Mouse (Mus musculus) urinary bladder, postnatal 4 days (tissue): ENCODE results near the gene D1Ertd622e.

Experiments
- DNase-seq, 2 experiments: peaks; one replicate each; pipeline ENCODE4 v3.0.0; 2021 to 2022; ENCODE audit warnings: low spot score in 2 of 2

D1Ertd622e gene

GRCm38 (mm10) chr1:97661406-97662241, at the start of gene D1Ertd622e:
Gene D1Ertd622e (minus strand): TSS chr1:97662074.
- DNase-seq, result peak; percentile 72 to 76

- no peak for DNase-seq
Observed at GRCm38 (mm10) chr1:97710520-97710919, 48.6 kb upstream of the D1Ertd622e start.

- no peak for DNase-seq
Observed at GRCm38 (mm10) chr1:97705389-97705788, 43.5 kb upstream of the D1Ertd622e start.

GRCm38 (mm10) chr1:97704646-97705045, 42.8 kb upstream of the D1Ertd622e start:
- DNase-seq, result no peak

DNA sequence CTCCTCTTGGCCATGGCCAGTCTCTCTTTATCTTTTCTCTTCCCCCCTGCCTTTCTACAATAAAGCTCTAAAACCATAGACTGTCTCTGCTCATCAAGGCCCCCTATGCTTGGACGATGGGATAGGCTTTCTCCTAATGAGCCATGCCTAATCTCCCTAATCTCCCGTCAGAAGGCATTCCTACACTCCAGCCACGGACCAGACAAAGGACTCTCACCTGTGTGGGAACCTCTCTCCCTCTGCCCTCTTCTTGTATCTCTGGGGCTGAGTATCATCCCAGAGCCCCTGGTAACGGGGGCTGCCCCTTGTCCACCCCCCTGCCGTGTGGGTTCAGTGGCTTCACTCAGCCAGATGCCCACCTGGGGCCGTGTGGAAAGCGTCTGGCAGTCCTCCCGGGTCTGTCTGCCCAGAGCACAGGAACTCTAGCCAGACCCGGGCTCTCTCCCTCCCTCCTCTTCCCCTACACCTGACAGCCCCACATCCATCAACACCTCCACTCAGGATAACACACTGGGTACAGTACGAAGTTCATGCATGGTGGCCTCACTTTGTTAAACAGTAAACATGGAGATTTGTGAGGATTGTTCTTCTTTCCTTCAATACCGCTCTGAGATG, 37.2 kb upstream of the D1Ertd622e start:
- DNase-seq, result no peak

DNA sequence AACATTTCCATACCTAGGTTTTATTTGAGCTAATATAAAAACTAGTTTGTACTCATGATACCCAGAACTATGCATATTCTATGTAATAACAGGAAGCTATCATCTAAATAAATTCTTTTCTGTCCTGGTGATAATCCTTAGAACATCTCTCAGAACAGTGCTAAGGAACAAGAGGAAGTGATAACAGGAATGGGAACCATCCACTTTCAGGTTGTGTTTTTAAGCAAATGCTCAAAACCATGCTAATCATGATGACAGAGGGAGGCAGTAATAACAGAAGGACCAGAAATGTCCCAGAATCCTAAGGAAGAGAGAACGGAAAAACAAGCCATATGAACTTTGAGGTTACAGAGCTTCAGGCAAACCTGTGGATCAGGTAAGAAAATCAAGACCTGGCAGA, 35.4 kb upstream of the D1Ertd622e start:
- DNase-seq, result no peak

DNA sequence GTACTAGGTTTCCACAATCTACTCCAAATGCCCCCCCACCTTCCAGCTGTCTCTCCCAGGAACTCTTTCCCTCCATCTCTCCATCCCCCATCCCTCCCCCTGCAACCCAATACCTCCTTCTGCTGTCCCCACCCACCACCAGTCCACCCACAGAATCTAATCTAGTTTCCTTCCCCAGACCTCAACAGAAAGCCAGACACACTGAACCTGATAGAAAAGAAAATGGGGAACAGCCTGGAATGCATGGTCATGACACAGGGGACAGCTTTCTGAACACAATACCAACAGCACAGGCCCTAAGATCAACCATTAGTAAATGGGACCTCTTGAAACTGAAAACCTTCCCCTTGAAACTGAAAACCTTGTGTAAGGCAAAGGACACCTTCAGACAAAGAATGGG, 32.0 kb upstream of the D1Ertd622e start:
- no peak for DNase-seq

- no peak for DNase-seq
Observed at GRCm38 (mm10) chr1:97688756-97689155, 26.9 kb upstream of the D1Ertd622e start.

DNA sequence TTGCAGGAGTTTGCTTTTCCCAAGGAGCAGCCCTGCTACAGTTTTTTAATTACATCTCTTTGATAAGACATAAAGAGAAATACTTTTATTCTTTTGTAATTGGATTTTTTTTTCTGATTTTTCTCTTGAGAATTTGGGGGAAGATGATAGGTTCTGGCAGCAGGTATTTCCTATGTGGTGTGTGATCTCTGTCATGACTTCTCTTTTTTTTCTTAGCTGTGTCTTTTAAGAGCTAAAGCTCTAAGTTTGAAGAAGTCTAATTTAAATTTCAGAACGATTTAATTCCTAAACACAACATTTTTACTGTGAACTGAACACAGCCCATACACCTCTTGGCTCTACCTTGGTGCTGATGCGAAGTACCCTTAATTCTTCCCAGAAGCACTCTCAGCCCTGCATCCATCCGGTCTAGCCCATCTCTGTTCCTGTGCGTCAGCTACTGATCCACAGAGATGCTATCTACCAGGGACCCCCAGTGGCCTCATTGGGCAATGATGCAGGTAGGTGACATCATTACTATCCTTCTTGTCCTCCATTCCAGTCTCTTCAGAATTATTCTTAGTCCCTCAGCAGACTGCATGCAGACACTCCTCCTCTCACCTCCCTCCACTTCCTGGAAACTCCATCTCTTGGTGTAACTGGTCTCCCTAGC, 14.8 kb upstream of the D1Ertd622e start:
- no peak for DNase-seq

- no peak for DNase-seq
Observed at GRCm38 (mm10) chr1:97676115-97676514, 14.2 kb upstream of the D1Ertd622e start.

DNA sequence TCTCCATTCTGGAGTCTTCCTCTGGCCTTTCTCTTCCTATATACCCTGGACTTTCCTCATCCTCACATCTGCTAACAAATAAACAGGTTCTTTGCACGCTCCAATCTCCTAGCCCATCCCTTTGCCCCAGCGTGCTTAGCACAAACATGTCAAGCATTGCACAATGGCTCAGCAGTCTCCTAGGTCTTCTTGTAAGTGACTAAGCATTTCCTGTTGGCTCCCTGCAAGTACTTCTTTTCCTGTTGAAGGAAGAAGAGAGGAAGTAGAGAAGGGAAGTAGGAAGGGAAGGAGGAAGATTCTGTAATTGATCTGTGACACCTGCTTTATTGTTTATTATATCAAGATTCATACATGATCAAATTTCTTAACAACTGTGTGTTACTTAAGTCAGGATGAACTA, 11.0 kb upstream of the D1Ertd622e start:
- DNase-seq, result no peak

GRCm38 (mm10) chr1:97667288-97667687, 5.4 kb upstream of the D1Ertd622e start:
- DNase-seq, result no peak

DNA sequence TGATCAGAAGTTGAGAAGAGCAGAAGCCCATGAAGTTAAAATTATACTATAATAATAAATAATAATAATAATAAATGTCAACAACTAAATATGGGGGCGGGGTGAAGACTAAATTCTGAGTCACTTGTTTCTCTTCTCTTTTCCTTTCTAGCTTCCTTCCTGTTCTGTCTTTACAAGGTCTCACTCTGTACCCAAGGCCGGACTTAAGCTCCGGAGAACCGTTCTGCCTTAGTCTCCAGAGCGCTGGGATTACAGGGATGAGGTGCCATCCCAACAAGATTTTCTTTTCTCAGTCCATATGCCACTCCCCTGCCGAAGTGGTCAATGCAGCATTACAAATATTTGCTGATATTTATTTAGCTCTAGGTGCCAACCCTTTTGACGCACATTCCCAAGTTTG, 450 bp upstream of the D1Ertd622e start:
- DNase-seq, result no peak

DNA sequence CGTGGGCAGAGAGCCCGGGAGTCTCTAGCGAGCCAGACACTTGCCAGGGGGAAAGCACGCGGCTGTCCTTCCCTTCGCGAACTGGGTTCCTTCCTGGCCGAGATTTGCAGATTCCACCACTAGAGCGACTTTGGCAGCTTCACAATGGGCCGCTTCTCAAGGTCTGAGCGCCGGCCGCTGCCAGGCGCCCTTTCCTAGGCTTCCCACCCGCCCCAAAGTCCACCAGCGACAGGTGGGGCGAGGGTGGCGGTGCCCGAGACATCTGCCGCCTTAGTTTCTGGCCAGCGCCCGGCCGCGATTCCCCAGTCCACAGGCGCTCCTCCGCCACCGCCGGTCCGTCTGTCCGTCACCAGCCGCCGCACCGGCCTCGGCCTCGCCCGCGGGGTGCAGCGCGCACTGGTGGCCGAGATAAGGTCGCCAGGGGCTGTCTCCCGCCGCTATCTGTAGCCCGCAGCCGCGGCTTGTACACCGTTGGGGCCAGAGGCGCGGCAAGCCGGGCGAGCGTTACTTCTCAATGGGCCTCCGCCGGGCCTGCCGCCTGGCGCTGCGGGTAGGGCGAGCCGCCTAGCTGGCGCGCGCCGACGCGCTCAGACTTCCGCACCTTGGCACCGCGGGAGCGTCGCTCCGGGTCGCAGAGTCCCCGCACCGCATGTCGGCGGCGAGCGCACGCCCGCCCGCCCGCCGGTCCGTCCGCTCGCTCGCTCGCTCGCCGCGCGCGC, 1.0 kb downstream of the D1Ertd622e start:
- DNase-seq, result peak; percentile 53 to 69

DNA sequence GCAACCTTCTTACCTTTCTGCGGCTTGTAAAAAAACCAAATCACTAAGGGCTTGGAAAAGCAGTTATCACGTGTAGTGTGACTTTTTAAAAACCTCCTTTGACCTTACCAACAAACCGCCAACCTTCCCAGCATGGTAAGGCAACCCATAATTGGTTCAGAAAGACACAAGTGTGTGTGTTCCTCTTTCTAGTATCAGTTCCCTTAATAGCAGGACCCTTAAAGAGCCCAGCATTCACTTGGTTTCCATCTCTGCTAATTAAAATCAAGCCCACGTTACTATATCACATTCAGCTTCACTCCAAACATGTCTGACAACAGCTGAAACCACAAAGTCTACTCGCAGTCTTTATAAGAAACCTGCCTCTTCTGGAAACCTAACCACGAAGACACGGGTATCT, 2.5 kb downstream of the D1Ertd622e start:
- no peak for DNase-seq

DNA sequence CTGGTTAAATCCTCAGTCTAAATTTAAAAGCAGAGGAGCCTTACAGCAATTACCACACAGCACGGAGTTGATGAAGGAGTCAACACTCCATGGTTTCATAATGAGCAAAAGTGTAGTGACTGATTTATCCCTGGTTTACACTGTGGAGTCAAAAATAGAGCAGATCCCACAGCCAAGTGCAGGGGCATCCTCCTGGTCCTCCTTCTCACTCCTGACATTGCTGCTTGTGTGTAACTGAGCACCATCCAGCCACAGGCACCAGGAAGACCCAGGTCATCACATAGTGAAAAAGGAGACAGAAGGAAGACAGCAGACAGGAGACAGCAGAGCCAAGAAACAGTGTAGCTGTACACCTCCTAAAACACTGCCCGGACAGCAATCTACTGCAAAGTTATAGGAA, 4.1 kb downstream of the D1Ertd622e start:
- no peak for DNase-seq

GRCm38 (mm10) chr1:97657201-97657600, 4.7 kb downstream of the D1Ertd622e start:
- DNase-seq, result no peak

DNA sequence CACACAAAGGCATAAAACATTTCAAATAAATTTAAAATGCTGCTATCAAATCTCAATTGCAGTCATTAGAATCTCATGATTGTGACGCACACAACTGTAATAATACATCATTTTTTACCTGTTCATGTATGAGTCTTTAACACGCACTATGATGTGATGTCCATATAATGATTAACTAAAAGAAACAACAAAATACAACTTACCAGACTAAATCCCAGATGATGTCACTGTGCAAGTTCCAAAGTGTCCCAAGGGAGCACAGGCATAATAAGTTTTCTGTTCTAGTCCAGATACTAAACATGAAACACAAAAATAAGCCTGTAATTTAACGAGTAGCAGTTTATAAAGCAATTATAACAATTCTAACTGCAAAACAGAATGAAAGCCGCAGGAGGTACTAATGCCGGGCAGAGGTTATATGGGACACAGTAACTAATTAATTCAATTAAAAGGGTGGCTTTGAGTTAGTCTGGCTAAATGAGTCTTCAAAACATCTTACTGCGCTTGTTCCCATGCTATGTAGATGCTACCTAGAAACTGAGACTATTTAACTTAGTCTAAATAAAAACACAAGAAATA, 7.4 kb downstream of the D1Ertd622e start:
- no peak for DNase-seq

GRCm38 (mm10) chr1:97650553-97651123, 11.2 kb downstream of the D1Ertd622e start:
- DNase-seq, result no peak

DNA sequence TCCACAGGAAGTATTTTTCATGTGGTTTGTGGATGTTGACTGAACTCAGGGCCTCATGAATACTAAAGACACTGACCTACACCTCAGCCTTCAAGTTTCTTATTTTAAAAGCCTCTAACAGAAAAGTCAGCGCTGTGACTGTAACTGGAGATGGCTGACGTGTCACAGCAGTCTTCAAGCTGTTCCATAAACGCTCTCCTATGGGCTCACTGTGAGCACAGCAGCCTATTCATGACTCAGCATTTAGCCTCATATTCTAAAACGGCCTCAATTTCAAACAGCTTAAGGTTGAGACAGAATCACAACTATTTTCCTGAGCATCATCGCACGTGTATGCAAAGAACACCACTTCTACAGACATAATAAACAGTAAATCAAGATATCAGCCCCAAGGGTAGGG, 11.8 kb downstream of the D1Ertd622e start:
- no peak for DNase-seq

GRCm38 (mm10) chr1:97647037-97647436, 14.8 kb downstream of the D1Ertd622e start:
- no peak for DNase-seq
